Mouse (Mus musculus): ENCODE results near the gene Gm20388. TPM values are rescaled to one million over a fixed set of nuclear protein-coding genes. Genes with fewer than 3 reads are reported as not detected.

The Gm20388 gene
- polyA plus RNA-seq, 1 experiment from 2014 or later = 47.1 TPM

GRCm38 (mm10) chr8:121999211-121999610, 2088.6 kb downstream of the Gm20388 start:
- peaks cover 53% of the 10 kb centered on the region for H3K36me3 ChIP-seq (ENCODE audit: inconsistent target)
- 71% methylated on average over 5 of the region's 5 CpGs for WGBS (ENCODE audit: missing documents)
- no peak overlapping the region for H3K4me3 ChIP-seq (ENCODE audit: inconsistent target)
- H3K79me2 ChIP-seq (ENCODE audit: inconsistent target) = no peaks in the 10 kb centered on the region
- no peak overlapping the region for H3K27ac ChIP-seq

- WGBS (ENCODE audit: missing documents) = 96% methylated on average over 15 of the region's 15 CpGs
- Histone ChIP-seq H3K79me2 (ENCODE audit: inconsistent target) (no peaks in the 10 kb centered on the region), H3K4me3 (ENCODE audit: inconsistent target) (no peak overlapping the region), H3K36me3 (ENCODE audit: inconsistent target) (peaks cover 47% of the 10 kb centered on the region), H3K27ac (no peak overlapping the region)
Measured at GRCm38 (mm10) chr8:122001339-122002115, 2090.9 kb downstream of the Gm20388 start.

- Histone ChIP-seq H3K4me3 (ENCODE audit: inconsistent target) (no peak overlapping the region), H3K27ac (no peak overlapping the region), H3K79me2 (ENCODE audit: inconsistent target) (no peaks in the 10 kb centered on the region), H3K36me3 (ENCODE audit: inconsistent target) (peaks cover 39% of the 10 kb centered on the region; the same call in 1 of the 2 replicates)
- 97% methylated on average over 8 of the region's 8 CpGs for WGBS (ENCODE audit: missing documents)
Measured at GRCm38 (mm10) chr8:122003646-122004045, 2093.0 kb downstream of the Gm20388 start.

- Histone ChIP-seq H3K4me3 (ENCODE audit: inconsistent target) (no peak overlapping the region), H3K79me2 (ENCODE audit: inconsistent target) (no peaks in the 10 kb centered on the region), H3K36me3 (ENCODE audit: inconsistent target) (peaks cover 44% of the 10 kb centered on the region; the same call in 1 of the 2 replicates), H3K27ac (no peak overlapping the region)
- WGBS (ENCODE audit: missing documents) = 95% methylated on average over 4 of the region's 5 CpGs
Measured at GRCm38 (mm10) chr8:122004131-122004530, 2093.5 kb downstream of the Gm20388 start.

- peaks cover 46% of the 10 kb centered on the region; the same call in 1 of the 2 replicates for H3K36me3 ChIP-seq (ENCODE audit: inconsistent target)
- 96% methylated on average over 14 of the region's 25 CpGs for WGBS (ENCODE audit: missing documents)
- no peaks in the 10 kb centered on the region for H3K79me2 ChIP-seq (ENCODE audit: inconsistent target)
Measured at GRCm38 (mm10) chr8:122005422-122006204, 2095.0 kb downstream of the Gm20388 start.

GRCm38 (mm10) chr8:122006688-122007484, 2096.2 kb downstream of the Gm20388 start:
- WGBS (ENCODE audit: missing documents) = 77% methylated on average over 12 of the region's 13 CpGs
- Histone ChIP-seq H3K4me3 (ENCODE audit: inconsistent target) (no peak overlapping the region), H3K36me3 (ENCODE audit: inconsistent target) (peaks cover 34% of the 10 kb centered on the region; the same call in 1 of the 2 replicates), H3K27ac (no peak overlapping the region), H3K79me2 (ENCODE audit: inconsistent target) (no peaks in the 10 kb centered on the region)

More at GRCm38 (mm10) chr8:122005422-122006204, 2095.0 kb downstream of the Gm20388 start:
- H3K4me3 ChIP-seq (ENCODE audit: inconsistent target) = no peak overlapping the region
- H3K27ac ChIP-seq = no peak overlapping the region

GRCm38 (mm10) chr8:122008395-122008794, 2097.8 kb downstream of the Gm20388 start:
- Histone ChIP-seq H3K36me3 (ENCODE audit: inconsistent target) (peaks cover 25% of the 10 kb centered on the region; the same call in 1 of the 2 replicates), H3K27ac (no peak overlapping the region), H3K79me2 (ENCODE audit: inconsistent target) (no peaks in the 10 kb centered on the region), H3K4me3 (ENCODE audit: inconsistent target) (no peak overlapping the region)
- WGBS (ENCODE audit: missing documents) = 56% methylated on average over 5 of the region's 5 CpGs

GRCm38 (mm10) chr8:122010638-122011037, 2100.0 kb downstream of the Gm20388 start:
- WGBS (ENCODE audit: missing documents) = 92% methylated on average over 3 of the region's 5 CpGs
- Histone ChIP-seq H3K36me3 (ENCODE audit: inconsistent target) (peaks cover 18% of the 10 kb centered on the region; the same call in 1 of the 2 replicates), H3K79me2 (ENCODE audit: inconsistent target) (no peaks in the 10 kb centered on the region), H3K4me3 (ENCODE audit: inconsistent target) (no peak overlapping the region), H3K27ac (no peak overlapping the region)

GRCm38 (mm10) chr8:122011066-122011588, 2100.5 kb downstream of the Gm20388 start:
- no peak overlapping the region for H3K4me3 ChIP-seq (ENCODE audit: inconsistent target)
- no peak overlapping the region for H3K27ac ChIP-seq
- no peaks in the 10 kb centered on the region for H3K79me2 ChIP-seq (ENCODE audit: inconsistent target)
- WGBS (ENCODE audit: missing documents) = 86% methylated on average over 7 of the region's 7 CpGs
- peaks cover 18% of the 10 kb centered on the region; the same call in 1 of the 2 replicates for H3K36me3 ChIP-seq (ENCODE audit: inconsistent target)

- no peak overlapping the region for H3K27ac ChIP-seq
- 90% methylated on average over 3 of the region's 3 CpGs for WGBS (ENCODE audit: missing documents)
- H3K36me3 ChIP-seq (ENCODE audit: inconsistent target) = peaks cover under 1% of the 10 kb centered on the region; the same call in 1 of the 2 replicates
- no peak overlapping the region for H3K4me3 ChIP-seq (ENCODE audit: inconsistent target)
- H3K79me2 ChIP-seq (ENCODE audit: inconsistent target) = no peaks in the 10 kb centered on the region
Measured at GRCm38 (mm10) chr8:122014606-122015005, 2104.0 kb downstream of the Gm20388 start.

- no peak overlapping the region for H3K27ac ChIP-seq
- H3K79me2 ChIP-seq (ENCODE audit: inconsistent target) = no peaks in the 10 kb centered on the region
- no peaks in the 10 kb centered on the region; the same call in 1 of the 2 replicates for H3K36me3 ChIP-seq (ENCODE audit: inconsistent target)
- no peak overlapping the region for H3K4me3 ChIP-seq (ENCODE audit: inconsistent target)
- 95% methylated on average over 22 of the region's 22 CpGs for WGBS (ENCODE audit: missing documents)
Measured at GRCm38 (mm10) chr8:122018046-122018831, 2107.6 kb downstream of the Gm20388 start.

GRCm38 (mm10) chr8:122019162-122019561, 2108.5 kb downstream of the Gm20388 start:
- H3K27ac ChIP-seq = no peak overlapping the region
- no peak overlapping the region for H3K4me3 ChIP-seq (ENCODE audit: inconsistent target)
- WGBS (ENCODE audit: missing documents) = 100% methylated on average over 1 of the region's 1 CpGs
- H3K79me2 ChIP-seq (ENCODE audit: inconsistent target) = no peaks in the 10 kb centered on the region
- H3K36me3 ChIP-seq (ENCODE audit: inconsistent target) = peaks cover 5% of the 10 kb centered on the region; the same call in 1 of the 2 replicates

- Histone ChIP-seq H3K4me3 (ENCODE audit: inconsistent target) (no peak overlapping the region), H3K79me2 (ENCODE audit: inconsistent target) (no peaks in the 10 kb centered on the region), H3K27ac (peak overlapping the region; percentile 56), H3K36me3 (ENCODE audit: inconsistent target) (peaks cover 9% of the 10 kb centered on the region; the same call in 1 of the 2 replicates)
- 89% methylated on average over 8 of the region's 8 CpGs for WGBS (ENCODE audit: missing documents)
Measured at GRCm38 (mm10) chr8:122020050-122020771, 2109.6 kb downstream of the Gm20388 start.

All from macrophage (primary cell).